ENCODE assay signal across 20 mouse cellular contexts in the genomic region with DNA sequence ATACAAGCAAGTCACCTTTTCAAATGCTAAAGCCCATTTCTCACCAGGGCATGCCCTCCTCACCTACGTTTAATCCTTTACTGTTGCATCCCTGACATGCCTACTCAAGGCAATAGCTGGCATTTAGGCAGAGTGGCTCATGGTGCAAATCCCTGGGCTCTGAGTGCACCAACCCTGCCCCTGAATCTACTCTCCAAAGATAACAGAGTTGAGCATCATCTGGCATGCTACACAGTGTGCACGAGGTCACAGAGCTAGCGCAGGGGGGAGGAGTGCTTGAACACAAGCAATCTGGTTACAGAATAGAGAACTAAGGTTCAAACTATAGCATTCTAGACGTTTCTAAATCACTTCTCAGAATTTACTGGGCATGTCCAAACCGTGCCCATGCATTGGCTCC.
DNase-seq lines count a peak whose midpoint lies in the region; ATAC-seq and TF ChIP-seq lines count a peak whose summit lies in the region.
"Had no signal": no experiment of that assay in that cellular context is flagged by ENCODE, and none has a peak within 500 bp of the region (broad histone marks: within the 10 kb centered on the region; RNA-seq: fewer than 3 reads in every experiment).

No protein-coding gene starts in this region.

- ATAC-seq in megakaryocyte-erythroid progenitor cell, adult 5-6 weeks (replicated peaks; ENCODE audit: low FRiP score, low TSS enrichment, poor library complexity, severe bottlenecking), result no peak
- ATAC-seq: forebrain, embryonic 15.5 days; hindbrain, postnatal 0 days had no signal

- no peak for DNase-seq in layer of hippocampus, adult 2 months (ENCODE audit: low spot score in 2 of 2)
- DNase-seq in layer of hippocampus, adult 9-11 months, result no peak
- peak; percentile 60 for DNase-seq in adrenal gland, adult 8-10 months
- DNase-seq in adrenal gland, postnatal 14 days, result peak; percentile 70
- peak; percentile 84 for DNase-seq in gonadal fat pad, adult 2 months (ENCODE audit: low read depth)
- no peak for DNase-seq in spleen, postnatal 14 days (ENCODE audit: low spot score in 2 of 2)
- DNase-seq: cerebellum, adult 11 months; cerebellum, adult 8-10 months; cerebellum, postnatal 14 days; embryo, embryonic 11 days; gastrocnemius, postnatal 36 days; heart, adult 18-20 months; heart, postnatal 10 days; kidney, adult 11 months had no signal

- TF ChIP-seq CTCF in layer of hippocampus, adult 2 months (conservative IDR thresholded peaks at IDR 0.05), result no peak

- no peak overlapping the region for H3K4me3 ChIP-seq in layer of hippocampus, adult 2 months
- H3K4me3 ChIP-seq: embryonic facial prominence, embryonic 12.5 days; forebrain, embryonic 15.5 days; heart, embryonic 10.5 days; hindbrain, embryonic 13.5 days had no signal

- H3K27ac ChIP-seq in layer of hippocampus, adult 2 months, result peak overlapping the region; percentile 70
- H3K27ac ChIP-seq: embryonic facial prominence, embryonic 12.5 days; forebrain, embryonic 15.5 days; heart, embryonic 10.5 days; hindbrain, embryonic 13.5 days; hindbrain, postnatal 0 days had no signal

Comparison
In these comparisons a context has a peak if more than half of its experiments do, and no peak if none do; other contexts are left out.
1. DNase-seq: peak in adrenal gland, adult 8-10 months (single experiment), adrenal gland, postnatal 14 days (single experiment) and gonadal fat pad, adult 2 months (single experiment); none in layer of hippocampus, adult 2 months (0 of 2), layer of hippocampus, adult 9-11 months (single experiment) and spleen, postnatal 14 days (0 of 2).